Mouse (Mus musculus): ENCODE data around the gene Slc6a13. TPM values are rescaled to one million over a fixed set of nuclear protein-coding genes. Genes with fewer than 3 reads are reported as not detected.
"Not testable (repeated sequence)": the region's sequence is repeated elsewhere in the genome, so short reads cannot be mapped to it uniquely, and the experiment has no call there.

Gene Slc6a13
- polyA plus RNA-seq, 1 experiment from 2014 or later = 1.8 TPM

- Histone ChIP-seq H3K9ac (no peak overlapping the region), H3K9me3 (replicated peaks) (no peaks in the 10 kb centered on the region), H3K27me3 (0 out of 2 replicates have a peak, but pooled peaks cover 4% of the 10 kb centered on the region), H3K4me2 (replicated peaks) (no peak overlapping the region), H3K36me3 (no peaks in the 10 kb centered on the region), H3K4me1 (no peaks in the 10 kb centered on the region), H3K27ac (replicated peaks) (no peak overlapping the region), H3K4me3 (replicated peaks) (no peak overlapping the region)
- 57% methylated on average over 8 of the region's 8 CpGs for WGBS
- no peak for ATAC-seq (ENCODE audit: insufficient number of reproducible peaks, low FRiP score, low TSS enrichment, low read depth)
These were observed 46.4 kb downstream of the Slc6a13 start for GRCm38 (mm10) chr6:121346428-121346827.

- Histone ChIP-seq H3K27ac (replicated peaks) (no peak overlapping the region), H3K9ac (no peak overlapping the region), H3K9me3 (replicated peaks) (no peaks in the 10 kb centered on the region), H3K27me3 (peaks cover 3% of the 10 kb centered on the region; the same call in 1 of the 2 replicates), H3K4me2 (replicated peaks) (no peak overlapping the region), H3K4me1 (no peaks in the 10 kb centered on the region), H3K4me3 (replicated peaks) (no peak overlapping the region), H3K36me3 (no peaks in the 10 kb centered on the region)
- no peak for ATAC-seq (ENCODE audit: insufficient number of reproducible peaks, low FRiP score, low TSS enrichment, low read depth)
- 30% methylated on average over 2 of the region's 2 CpGs for WGBS
These were observed 52.2 kb downstream of the Slc6a13 start for GRCm38 (mm10) chr6:121352276-121352675.

GRCm38 (mm10) chr6:121356041-121356440, 56.0 kb downstream of the Slc6a13 start:
- Histone ChIP-seq H3K9me3 (replicated peaks) (no peaks in the 10 kb centered on the region), H3K36me3 (no peaks in the 10 kb centered on the region), H3K9ac (no peak overlapping the region), H3K4me2 (replicated peaks) (no peak overlapping the region), H3K4me1 (no peaks in the 10 kb centered on the region), H3K27me3 (peaks cover 3% of the 10 kb centered on the region; the same call in 1 of the 2 replicates), H3K4me3 (replicated peaks) (no peak overlapping the region), H3K27ac (replicated peaks) (no peak overlapping the region)
- WGBS = 77% methylated on average over 1 of the region's 1 CpGs
- no peak for ATAC-seq (ENCODE audit: insufficient number of reproducible peaks, low FRiP score, low TSS enrichment, low read depth)

- Histone ChIP-seq H3K27ac (replicated peaks) (no peak overlapping the region), H3K36me3 (no peaks in the 10 kb centered on the region), H3K4me2 (replicated peaks) (no peak overlapping the region), H3K4me1 (no peaks in the 10 kb centered on the region), H3K9me3 (replicated peaks) (no peaks in the 10 kb centered on the region), H3K9ac (no peak overlapping the region), H3K27me3 (peaks cover 3% of the 10 kb centered on the region; the same call in 1 of the 2 replicates), H3K4me3 (replicated peaks) (no peak overlapping the region)
- no peak for ATAC-seq (ENCODE audit: insufficient number of reproducible peaks, low FRiP score, low TSS enrichment, low read depth)
- 77% methylated on average over 6 of the region's 6 CpGs for WGBS
These were observed 57.2 kb downstream of the Slc6a13 start for GRCm38 (mm10) chr6:121357232-121357631.

- WGBS = 82% methylated on average over 6 of the region's 6 CpGs
- no peaks in the 10 kb centered on the region for H3K9me3 ChIP-seq (replicated peaks)
These were observed 63.0 kb downstream of the Slc6a13 start for GRCm38 (mm10) chr6:121363061-121363460.

GRCm38 (mm10) chr6:121363956-121364355, 63.9 kb downstream of the Slc6a13 start:
- Histone ChIP-seq H3K9ac (no peak overlapping the region), H3K4me3 (replicated peaks) (no peak overlapping the region), H3K4me2 (replicated peaks) (no peak overlapping the region), H3K27ac (replicated peaks) (no peak overlapping the region), H3K4me1 (no peaks in the 10 kb centered on the region), H3K36me3 (no peaks in the 10 kb centered on the region), H3K9me3 (replicated peaks) (no peaks in the 10 kb centered on the region), H3K27me3 (no peaks in the 10 kb centered on the region; the same call in 1 of the 2 replicates)
- WGBS = 75% methylated on average over 4 of the region's 4 CpGs
- ATAC-seq (ENCODE audit: insufficient number of reproducible peaks, low FRiP score, low TSS enrichment, low read depth) = no peak

More at GRCm38 (mm10) chr6:121363061-121363460, 63.0 kb downstream of the Slc6a13 start:
- no peak for ATAC-seq (ENCODE audit: insufficient number of reproducible peaks, low FRiP score, low TSS enrichment, low read depth)
- Histone ChIP-seq H3K9ac (no peak overlapping the region), H3K27me3 (no peaks in the 10 kb centered on the region; the same call in 1 of the 2 replicates), H3K27ac (replicated peaks) (no peak overlapping the region), H3K4me2 (replicated peaks) (no peak overlapping the region), H3K4me3 (replicated peaks) (no peak overlapping the region), H3K36me3 (no peaks in the 10 kb centered on the region), H3K4me1 (no peaks in the 10 kb centered on the region)

GRCm38 (mm10) chr6:121366537-121366936, 66.5 kb downstream of the Slc6a13 start:
- H3K27me3 ChIP-seq; H3K4me1 ChIP-seq; H3K9me3 ChIP-seq (replicated peaks); H3K4me3 ChIP-seq (replicated peaks); H3K4me2 ChIP-seq (replicated peaks); H3K9ac ChIP-seq; ATAC-seq (ENCODE audit: insufficient number of reproducible peaks, low FRiP score, low TSS enrichment, low read depth); H3K27ac ChIP-seq (replicated peaks); H3K36me3 ChIP-seq: not testable (repeated sequence)
- 9% methylated on average over 2 of the region's 2 CpGs for WGBS

GRCm38 (mm10) chr6:121367099-121367498, 67.1 kb downstream of the Slc6a13 start:
- Histone ChIP-seq H3K4me3 (replicated peaks) (no peak overlapping the region), H3K27me3 (no peaks in the 10 kb centered on the region; the same call in 1 of the 2 replicates), H3K9ac (no peak overlapping the region), H3K27ac (replicated peaks) (no peak overlapping the region), H3K4me1 (no peaks in the 10 kb centered on the region), H3K9me3 (replicated peaks) (no peaks in the 10 kb centered on the region), H3K4me2 (replicated peaks) (no peak overlapping the region), H3K36me3 (no peaks in the 10 kb centered on the region)
- WGBS = 41% methylated on average over 3 of the region's 3 CpGs
- ATAC-seq (ENCODE audit: insufficient number of reproducible peaks, low FRiP score, low TSS enrichment, low read depth) = no peak

GRCm38 (mm10) chr6:121371197-121371980, 71.4 kb downstream of the Slc6a13 start:
- WGBS = 74% methylated on average over 10 of the region's 10 CpGs
- Histone ChIP-seq H3K4me1 (no peaks in the 10 kb centered on the region), H3K4me3 (replicated peaks) (no peak overlapping the region), H3K9ac (no peak overlapping the region), H3K36me3 (no peaks in the 10 kb centered on the region), H3K27ac (replicated peaks) (no peak overlapping the region), H3K27me3 (no peaks in the 10 kb centered on the region), H3K9me3 (replicated peaks) (no peaks in the 10 kb centered on the region), H3K4me2 (replicated peaks) (no peak overlapping the region)
- no peak for ATAC-seq (ENCODE audit: insufficient number of reproducible peaks, low FRiP score, low TSS enrichment, low read depth)

GRCm38 (mm10) chr6:121376159-121376558, 76.1 kb downstream of the Slc6a13 start:
- no peak overlapping the region for H3K9ac ChIP-seq
- WGBS = 74% methylated on average over 12 of the region's 12 CpGs
- H3K36me3 ChIP-seq = no peaks in the 10 kb centered on the region
- peaks cover 5% of the 10 kb centered on the region; the same call in 1 of the 2 replicates for H3K4me1 ChIP-seq
- ATAC-seq (ENCODE audit: insufficient number of reproducible peaks, low FRiP score, low TSS enrichment, low read depth) = peak; percentile 24; the same call in 1 of the 2 replicates
- H3K4me2 ChIP-seq (replicated peaks) = no peak overlapping the region
- H3K27ac ChIP-seq (replicated peaks) = no peak overlapping the region
- H3K27me3 ChIP-seq = no peaks in the 10 kb centered on the region; the same call in 1 of the 2 replicates
- H3K4me3 ChIP-seq (replicated peaks) = no peak overlapping the region
- no peaks in the 10 kb centered on the region for H3K9me3 ChIP-seq (replicated peaks)

GRCm38 (mm10) chr6:121378256-121378655, 78.2 kb downstream of the Slc6a13 start:
- H3K27ac ChIP-seq (replicated peaks) = no peak overlapping the region
- no peak overlapping the region for H3K4me3 ChIP-seq (replicated peaks)
- no peak overlapping the region for H3K4me2 ChIP-seq (replicated peaks)
- 56% methylated on average over 4 of the region's 4 CpGs for WGBS
- no peak for ATAC-seq (ENCODE audit: insufficient number of reproducible peaks, low FRiP score, low TSS enrichment, low read depth)
- H3K9me3 ChIP-seq (replicated peaks) = no peaks in the 10 kb centered on the region
- H3K27me3 ChIP-seq = no peaks in the 10 kb centered on the region; the same call in 1 of the 2 replicates
- H3K36me3 ChIP-seq = no peaks in the 10 kb centered on the region
- no peak overlapping the region for H3K9ac ChIP-seq
- peaks cover 9% of the 10 kb centered on the region; the same call in 1 of the 2 replicates for H3K4me1 ChIP-seq

All from embryonic facial prominence, embryonic 15.5 days (tissue).